Mouse (Mus musculus) midbrain, embryonic 10.5 days (tissue): ENCODE measurements around the gene H13. TPM values are rescaled to one million over a fixed set of nuclear protein-coding genes. Genes with fewer than 3 reads are reported as not detected.

Experiments used
- DNase-seq: peaks from one replicate; pipeline ENCODE4 v3.0.0-alpha.2; 2017; ENCODE audit warnings: low spot score
- H3K27ac ChIP-seq: fragments of 300-500 bp; sonication (generic); replicated peaks from 2 replicates; pipeline ENCODE4 v1.5.1; 2016; ENCODE audit warnings: mild to moderate bottlenecking
- H3K27me3 ChIP-seq: fragments of 300-500 bp; sonication (generic); 2 replicates; pipeline ENCODE4 v1.6.1; 2016; ENCODE audit warnings: low read depth, mild to moderate bottlenecking; ENCODE audit not compliant: poor library complexity, severe bottlenecking
- H3K36me3 ChIP-seq: fragments of 300-500 bp; sonication (generic); 2 replicates; pipeline ENCODE4 v1.6.1; 2016; ENCODE audit warnings: mild to moderate bottlenecking, moderate library complexity
- H3K4me1 ChIP-seq: fragments of 300-500 bp; sonication (generic); 2 replicates; pipeline ENCODE4 v1.6.1; 2016
- H3K4me3 ChIP-seq: fragments of 300-500 bp; sonication (generic); 2 replicates; pipeline ENCODE4 v1.5.1; 2016; ENCODE audit warnings: mild to moderate bottlenecking, moderate library complexity
- H3K9me3 ChIP-seq: fragments of 300-500 bp; sonication (generic); replicated peaks from 2 replicates; pipeline ENCODE4 v1.6.1; 2016; ENCODE audit warnings: mild to moderate bottlenecking
- WGBS: fragments of 180-500 bp; shearing (Covaris S2); methylation state at CpG from one replicate; pipeline ENCODE4 v1.1.7; 2016; 5-methylcytosine and 5-hydroxymethylcytosine counted together
- polyA plus RNA-seq: library from polyadenylated mRNA; unstranded; fragments of >200 nt; fragmentation: Nextera tagmentation; extraction: Ambion mirVana; gene quantifications from 2 replicates; pipeline ENCODE4 v1.2.1, GENCODE M21; 2016

The H13 gene
- polyA plus RNA-seq = 99.2 and 117 TPM in 2 replicates

DNA sequence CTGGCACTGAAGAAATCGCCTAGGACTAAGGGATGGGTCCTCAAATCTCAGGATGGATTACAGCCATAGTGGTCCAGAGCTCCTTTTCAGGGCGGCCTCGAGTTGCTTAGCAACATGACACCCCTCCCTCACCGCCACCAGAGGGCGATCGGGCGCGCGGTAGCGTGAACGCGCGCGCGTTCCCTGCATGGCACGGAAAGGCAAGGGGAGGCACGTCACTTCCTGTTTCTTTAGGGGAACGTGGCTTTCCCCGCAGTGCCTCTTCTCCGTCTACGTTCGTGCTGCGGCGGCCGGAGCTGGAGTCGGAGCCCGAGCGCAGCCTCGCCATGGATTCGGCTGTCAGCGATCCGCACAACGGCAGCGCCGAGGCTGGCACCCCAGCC, at the start of gene H13:
TSS of gene H13 (plus strand) at position 206 of the 383 bp plus-strand sequence.
- DNase-seq = peak; percentile 94
- peak within 1 kb of the TSS; percentile 98 for H3K27ac ChIP-seq
- under 1% methylated on average over 35 of the region's 35 CpGs for WGBS
- peak within 1 kb of the TSS; percentile 99 for H3K4me3 ChIP-seq
- H3K36me3 ChIP-seq = peaks cover 30% of the 10 kb centered on the region
- H3K4me1 ChIP-seq = peaks cover 37% of the 10 kb centered on the region
- H3K27me3 ChIP-seq = no peaks in the 10 kb centered on the region
- H3K9me3 ChIP-seq = no peaks in the 10 kb centered on the region

DNA sequence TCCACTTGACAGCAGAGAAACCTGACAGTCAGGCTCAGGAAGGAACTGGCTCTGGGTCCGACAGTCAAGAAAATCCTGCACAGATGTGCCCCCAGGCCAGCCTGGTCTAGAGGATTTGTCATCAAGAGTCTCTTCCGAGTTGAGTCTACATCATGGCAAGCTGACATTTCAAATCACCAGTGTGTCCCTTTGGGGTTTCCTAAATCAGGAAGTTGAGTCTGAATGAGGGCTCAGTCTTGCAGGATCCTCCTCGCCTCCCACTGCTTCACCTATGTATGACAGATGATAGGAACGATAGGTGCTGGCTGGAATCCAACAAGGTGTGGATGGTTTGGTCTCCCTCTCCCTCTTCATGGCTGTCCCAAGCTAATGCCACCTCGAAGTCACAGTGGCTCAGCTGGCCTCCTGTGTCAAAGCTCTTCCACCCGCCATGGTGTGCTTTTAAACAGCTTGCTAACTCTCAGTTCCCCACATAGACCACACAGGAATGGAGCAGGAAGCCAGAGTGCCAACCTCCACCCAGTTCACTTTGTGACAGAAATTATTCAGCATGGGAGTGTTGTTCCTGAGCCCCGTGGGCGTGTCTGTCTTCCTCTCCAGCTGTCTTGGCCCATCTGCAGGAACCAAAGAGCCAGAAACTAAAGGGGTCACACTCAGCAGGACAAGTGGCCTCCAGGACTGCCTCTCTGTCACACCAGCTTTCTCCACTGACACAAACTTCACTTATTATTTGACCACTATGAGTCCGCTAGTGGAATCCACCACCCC, 48.7 kb upstream of the H13 start:
- H3K27ac ChIP-seq = no peak overlapping the region
- no peaks in the 10 kb centered on the region for H3K9me3 ChIP-seq
- H3K27me3 ChIP-seq = peaks cover 19% of the 10 kb centered on the region
- DNase-seq = no peak
- 78% methylated on average over 9 of the region's 9 CpGs for WGBS
- H3K4me3 ChIP-seq = no peak overlapping the region
- no peaks in the 10 kb centered on the region for H3K36me3 ChIP-seq
- peaks cover 4% of the 10 kb centered on the region; the same call in 1 of the 2 replicates for H3K4me1 ChIP-seq

DNA sequence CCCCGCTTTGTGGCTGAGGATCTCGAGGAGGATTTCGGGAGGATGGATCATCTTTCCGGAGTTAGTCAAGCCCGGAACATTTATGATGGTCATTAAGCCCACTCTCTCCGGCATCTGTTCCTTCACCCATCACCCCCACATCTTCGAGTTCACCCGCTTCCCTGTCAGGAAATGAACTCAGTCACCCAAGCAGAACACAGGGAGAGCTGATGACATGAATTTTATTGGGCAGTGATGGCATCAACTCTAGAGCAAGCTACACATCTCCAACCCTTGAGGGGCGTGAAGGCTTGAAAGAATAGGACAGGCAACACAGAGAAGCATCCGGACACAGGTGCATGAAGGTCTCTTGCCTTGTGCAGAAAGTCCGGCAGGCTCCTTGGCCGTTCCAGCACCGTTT, 47.1 kb upstream of the H13 start:
- no peaks in the 10 kb centered on the region for H3K36me3 ChIP-seq
- WGBS = 90% methylated on average over 13 of the region's 13 CpGs
- peaks cover 12% of the 10 kb centered on the region for H3K4me1 ChIP-seq
- no peak overlapping the region for H3K4me3 ChIP-seq
- H3K27ac ChIP-seq = no peak overlapping the region
- peaks cover 35% of the 10 kb centered on the region for H3K27me3 ChIP-seq
- DNase-seq = no peak
- H3K9me3 ChIP-seq = no peaks in the 10 kb centered on the region

DNA sequence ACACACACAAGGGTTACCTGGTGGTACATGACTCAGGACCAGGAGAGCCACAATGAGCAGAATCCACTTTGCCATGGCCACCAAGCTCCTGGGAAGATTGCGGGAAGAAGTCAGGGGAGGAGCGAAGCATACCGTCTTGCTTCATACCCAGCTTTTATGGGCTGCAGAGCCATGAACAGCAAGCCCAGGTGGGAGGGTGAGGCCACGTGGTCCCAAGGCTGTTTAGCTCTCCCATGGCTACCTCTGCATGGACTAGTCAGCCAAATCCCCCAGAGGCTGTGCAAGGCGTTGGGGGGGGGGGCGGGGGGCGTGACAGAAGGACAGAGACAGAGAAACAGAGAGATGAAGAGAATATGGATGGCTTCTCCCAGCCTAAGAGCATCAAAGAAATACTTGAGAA, 46.3 kb upstream of the H13 start, which contains the start of gene Defb25:
TSS of gene Defb25 (minus strand) at position 101 of the 400 bp plus-strand sequence.
- Histone ChIP-seq H3K27ac (no peak within 1 kb of the TSS), H3K4me3 (no peak within 1 kb of the TSS), H3K27me3 (peaks cover 43% of the 10 kb centered on the region), H3K4me1 (peaks cover 18% of the 10 kb centered on the region), H3K9me3 (no peaks in the 10 kb centered on the region), H3K36me3 (no peaks in the 10 kb centered on the region)
- 81% methylated on average over 7 of the region's 7 CpGs for WGBS
- DNase-seq = no peak

DNA sequence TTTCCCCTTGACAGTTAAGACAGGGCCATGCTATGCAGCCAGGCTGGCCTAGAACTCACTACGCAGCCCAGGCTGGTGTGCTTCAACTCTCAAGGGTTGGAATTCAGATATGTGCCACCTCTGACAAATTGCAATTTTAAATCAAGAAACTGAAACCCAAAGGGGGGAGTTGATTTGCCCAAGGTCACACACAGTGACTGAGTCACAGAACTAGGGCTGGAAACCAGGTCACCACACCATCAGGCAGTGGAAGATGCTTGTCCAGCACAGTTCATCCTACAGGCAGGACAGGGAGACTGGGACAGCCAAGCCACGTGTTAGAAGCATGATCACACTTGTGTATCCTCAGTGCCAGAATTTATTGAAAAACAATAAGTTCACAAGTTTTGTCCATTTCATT, 44.7 kb upstream of the H13 start:
- DNase-seq = no peak
- no peaks in the 10 kb centered on the region for H3K9me3 ChIP-seq
- peaks cover 20% of the 10 kb centered on the region for H3K4me1 ChIP-seq
- H3K27ac ChIP-seq = no peak overlapping the region
- H3K27me3 ChIP-seq = peaks cover 59% of the 10 kb centered on the region
- WGBS = 89% methylated on average over 2 of the region's 2 CpGs
- H3K4me3 ChIP-seq = no peak overlapping the region
- no peaks in the 10 kb centered on the region for H3K36me3 ChIP-seq

DNA sequence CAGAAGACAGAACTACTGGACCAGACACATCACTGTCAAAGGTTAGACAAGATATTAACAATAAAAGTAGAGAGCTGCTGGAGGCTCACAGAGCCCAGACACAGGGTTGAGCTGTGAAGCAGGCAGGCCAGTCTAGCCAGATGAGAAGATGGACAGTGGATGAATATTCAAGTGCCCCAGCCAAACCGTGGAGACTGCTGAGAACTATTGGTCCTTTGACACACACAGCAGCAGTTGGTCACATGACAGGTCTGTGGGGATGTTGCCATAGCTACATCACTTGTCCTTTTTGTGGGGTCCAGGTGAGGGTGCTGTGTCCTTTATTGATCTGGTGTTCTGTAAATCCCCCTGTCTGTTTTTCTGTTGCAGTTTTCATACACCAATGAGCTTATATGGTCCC, 44.0 kb upstream of the H13 start:
- WGBS = 14% methylated on average over 1 of the region's 1 CpGs
- peaks cover 66% of the 10 kb centered on the region for H3K27me3 ChIP-seq
- no peak for DNase-seq

DNA sequence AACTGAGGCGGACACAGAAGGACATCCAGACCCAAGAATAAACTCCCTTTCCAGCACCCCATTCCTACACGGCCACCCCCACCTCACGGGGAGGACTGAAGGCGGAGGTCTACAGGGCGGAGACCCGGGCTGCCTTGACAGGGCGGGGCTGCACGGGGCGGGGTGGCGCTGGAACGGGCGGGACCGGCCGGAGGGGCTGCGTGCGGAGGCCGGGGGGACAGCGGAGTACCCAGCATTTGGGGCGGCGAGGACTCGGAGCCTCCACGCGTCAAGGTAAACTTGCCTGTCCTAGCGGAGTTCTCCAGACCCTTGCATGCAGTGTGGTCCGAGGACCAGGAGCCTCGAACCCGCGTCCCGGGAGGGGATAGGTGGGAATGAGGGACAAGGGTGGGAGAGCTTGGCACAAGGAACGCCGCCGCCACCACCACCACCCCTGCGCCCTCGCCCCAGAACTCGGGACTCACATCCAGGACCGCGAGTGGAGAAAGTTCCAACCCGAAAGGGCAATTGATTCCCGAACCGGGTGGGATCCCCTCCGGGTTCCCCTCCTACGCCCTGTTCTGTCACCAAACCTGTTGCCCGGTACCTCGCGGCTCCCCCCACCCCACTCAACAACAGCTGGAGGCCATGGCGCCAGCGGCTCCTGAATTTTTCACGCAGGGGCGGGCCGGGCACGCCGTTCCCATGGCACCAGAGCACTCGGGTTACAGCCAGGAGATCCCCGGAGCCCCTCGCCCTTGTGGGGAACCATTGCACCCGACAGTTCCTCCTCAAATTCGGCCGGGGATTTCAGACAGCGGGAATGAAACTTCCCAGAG, 42.3 kb upstream of the H13 start, which contains the start of gene Rem1:
TSS of gene Rem1 (plus strand) at position 178 of the 818 bp plus-strand sequence.
- Histone ChIP-seq H3K9me3 (no peaks in the 10 kb centered on the region), H3K27me3 (peaks cover 66% of the 10 kb centered on the region), H3K36me3 (no peaks in the 10 kb centered on the region), H3K4me1 (peaks cover 20% of the 10 kb centered on the region), H3K27ac (no peak within 1 kb of the TSS; the same call in 1 of the 2 replicates), H3K4me3 (peak within 1 kb of the TSS; percentile 57)
- 3% methylated on average over 59 of the region's 59 CpGs for WGBS
- DNase-seq = peak; percentile 56

More for the DNA sequence above, 44.0 kb upstream of the H13 start:
- Histone ChIP-seq H3K36me3 (no peaks in the 10 kb centered on the region), H3K4me3 (no peak overlapping the region), H3K4me1 (peaks cover 20% of the 10 kb centered on the region), H3K27ac (no peak overlapping the region), H3K9me3 (no peaks in the 10 kb centered on the region)

DNA sequence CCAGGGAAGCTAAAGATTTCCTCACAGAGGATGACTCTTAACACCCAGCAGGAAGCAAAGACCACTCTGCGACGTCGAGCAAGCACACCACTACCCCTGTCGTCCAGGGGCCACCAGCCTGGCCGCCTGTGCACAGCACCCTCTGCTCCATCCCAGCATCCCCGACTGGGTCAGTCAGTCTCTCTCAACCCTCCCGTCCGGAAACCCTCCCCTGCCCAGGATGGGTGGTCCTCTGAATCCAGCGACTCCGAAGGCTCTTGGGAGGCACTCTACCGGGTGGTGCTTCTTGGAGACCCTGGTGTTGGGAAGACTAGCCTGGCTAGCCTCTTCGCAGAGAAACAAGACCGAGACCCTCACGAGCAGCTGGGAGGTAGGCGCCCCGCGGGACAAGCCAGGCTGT, 41.2 kb upstream of the H13 start:
- no peaks in the 10 kb centered on the region for H3K36me3 ChIP-seq
- no peak overlapping the region for H3K4me3 ChIP-seq
- DNase-seq = no peak
- no peaks in the 10 kb centered on the region for H3K9me3 ChIP-seq
- H3K4me1 ChIP-seq = peaks cover 23% of the 10 kb centered on the region
- H3K27ac ChIP-seq = no peak overlapping the region
- 45% methylated on average over 17 of the region's 17 CpGs for WGBS
- H3K27me3 ChIP-seq = peaks cover 77% of the 10 kb centered on the region

DNA sequence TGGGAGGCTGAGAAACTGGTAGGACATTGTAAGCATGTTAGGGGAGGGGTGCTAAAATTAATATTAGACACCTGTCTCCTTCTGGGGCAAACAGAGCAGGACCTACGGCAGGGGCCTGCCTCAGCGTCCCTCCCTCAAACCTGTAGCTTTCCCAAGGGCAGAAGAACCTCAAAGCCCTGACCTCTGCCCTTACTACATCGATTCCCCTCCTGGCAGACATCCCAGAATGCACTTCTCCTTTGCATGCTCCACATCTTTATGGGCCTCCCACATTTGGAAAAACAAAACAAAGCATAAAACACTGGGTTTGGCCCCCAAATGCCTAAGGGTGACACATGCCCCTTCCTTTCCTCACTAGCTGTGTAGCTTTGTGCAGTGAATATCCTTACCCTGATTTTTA, 40.0 kb upstream of the H13 start:
- no peaks in the 10 kb centered on the region for H3K36me3 ChIP-seq
- H3K27ac ChIP-seq = no peak overlapping the region
- no peaks in the 10 kb centered on the region for H3K9me3 ChIP-seq
- no peak for DNase-seq
- 83% methylated on average over 3 of the region's 3 CpGs for WGBS
- peaks cover 28% of the 10 kb centered on the region for H3K4me1 ChIP-seq
- no peak overlapping the region for H3K4me3 ChIP-seq
- peaks cover 83% of the 10 kb centered on the region for H3K27me3 ChIP-seq

DNA sequence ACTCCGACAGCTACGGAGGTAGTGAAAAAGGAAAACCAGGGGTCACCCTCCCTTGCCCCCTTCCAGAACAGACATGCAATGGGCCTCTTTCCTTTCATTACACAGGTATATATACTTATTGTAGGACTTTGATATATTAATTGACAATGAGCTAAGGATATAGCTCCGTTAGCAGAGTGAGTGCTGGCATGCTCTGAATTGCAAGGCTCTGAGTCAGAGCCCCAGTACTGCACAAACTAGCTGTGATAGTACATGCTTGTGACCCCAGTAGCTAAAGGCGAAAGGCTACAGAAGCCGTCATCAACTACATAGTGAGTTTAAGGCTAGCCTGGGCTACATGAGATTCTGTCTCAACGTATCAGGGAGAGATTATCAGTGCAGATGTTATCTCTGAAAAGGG, 39.4 kb upstream of the H13 start:
- DNase-seq = no peak
- Histone ChIP-seq H3K36me3 (no peaks in the 10 kb centered on the region), H3K4me3 (no peak overlapping the region), H3K4me1 (peaks cover 28% of the 10 kb centered on the region), H3K27ac (no peak overlapping the region), H3K27me3 (peaks cover 81% of the 10 kb centered on the region), H3K9me3 (no peaks in the 10 kb centered on the region)
- WGBS = 88% methylated on average over 6 of the region's 6 CpGs

DNA sequence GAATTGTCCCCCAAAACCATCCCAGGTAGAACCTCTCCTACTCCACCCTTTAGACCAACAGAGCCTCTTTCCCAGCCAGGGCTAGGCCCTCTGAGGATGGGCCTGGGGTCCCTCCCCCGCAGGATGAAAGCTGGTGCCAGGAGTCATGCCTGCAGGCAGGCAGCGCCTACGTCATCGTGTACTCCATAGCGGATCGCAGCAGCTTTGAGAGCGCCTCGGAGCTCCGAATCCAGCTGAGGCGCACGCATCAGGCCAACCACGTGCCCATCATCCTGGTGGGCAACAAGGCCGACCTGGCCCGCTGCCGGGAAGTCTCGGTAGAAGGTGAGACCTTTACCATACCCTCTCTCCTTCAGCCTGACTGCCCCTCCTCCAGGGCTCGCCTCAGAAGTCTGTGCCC, 35.9 kb upstream of the H13 start:
- no peak for DNase-seq
- Histone ChIP-seq H3K27me3 (peaks cover 50% of the 10 kb centered on the region), H3K4me1 (peaks cover 7% of the 10 kb centered on the region), H3K27ac (no peak overlapping the region), H3K9me3 (no peaks in the 10 kb centered on the region), H3K4me3 (no peak overlapping the region), H3K36me3 (no peaks in the 10 kb centered on the region)
- 47% methylated on average over 17 of the region's 17 CpGs for WGBS

DNA sequence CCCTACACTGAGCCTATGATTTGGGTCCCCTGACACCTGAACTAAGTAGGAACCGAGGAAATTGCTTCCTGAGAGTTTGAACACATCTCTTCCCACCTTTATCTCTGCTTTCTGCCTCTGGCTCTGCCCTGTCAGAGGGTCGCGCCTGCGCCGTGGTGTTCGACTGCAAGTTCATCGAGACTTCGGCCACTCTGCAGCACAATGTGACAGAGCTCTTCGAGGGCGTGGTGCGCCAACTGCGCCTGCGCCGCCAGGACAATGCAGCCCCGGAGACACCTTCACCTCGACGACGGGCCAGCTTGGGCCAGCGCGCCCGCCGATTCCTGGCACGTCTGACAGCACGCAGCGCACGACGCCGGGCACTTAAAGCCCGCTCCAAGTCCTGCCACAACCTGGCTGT, 35.0 kb upstream of the H13 start:
- no peak for DNase-seq
- H3K4me1 ChIP-seq = peaks cover 12% of the 10 kb centered on the region
- no peak overlapping the region for H3K27ac ChIP-seq
- no peak overlapping the region for H3K4me3 ChIP-seq
- WGBS = 82% methylated on average over 29 of the region's 29 CpGs
- H3K27me3 ChIP-seq = peaks cover 40% of the 10 kb centered on the region
- H3K9me3 ChIP-seq = no peaks in the 10 kb centered on the region
- H3K36me3 ChIP-seq = no peaks in the 10 kb centered on the region
